Mouse (Mus musculus) cerebellum, postnatal 25 days (tissue): ENCODE measurements around the gene Crtc2.
"Not testable (repeated sequence)": the region's sequence is repeated elsewhere in the genome, so short reads cannot be mapped to it uniquely, and the experiment has no call there.

Experiments used
- DNase-seq, 2 experiments: peaks; one replicate each; pipeline ENCODE4 v3.0.0; 2021; ENCODE audit warnings: mixed read lengths in 2 of 2

Crtc2 gene

GRCm38 (mm10) chr3:90266901-90267775 is 13.2 kb downstream of the Crtc2 start:
- DNase-seq, result peak in 1 of 2 experiments; percentile 15

GRCm38 (mm10) chr3:90268190-90268589 is 14.2 kb downstream of the Crtc2 start:
- DNase-seq, result no peak

DNA sequence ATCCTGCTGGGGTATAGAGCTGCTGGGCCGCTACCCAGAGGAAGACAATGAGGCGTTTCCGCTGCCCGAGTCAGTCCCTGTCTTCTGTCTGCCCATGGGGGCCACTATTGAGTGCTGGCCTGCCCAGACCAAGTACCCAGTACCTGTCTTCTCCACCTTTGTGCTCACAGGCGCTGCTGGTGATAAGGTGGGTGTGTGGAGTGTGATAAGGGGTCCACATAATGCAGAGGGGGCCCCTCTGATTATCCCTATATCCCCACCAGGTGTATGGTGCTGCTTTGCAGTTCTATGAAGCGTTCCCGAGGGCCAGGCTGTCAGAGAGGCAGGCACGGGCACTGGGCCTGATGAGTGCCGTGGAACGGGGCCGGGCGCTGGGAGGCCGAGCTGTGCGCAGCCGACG is 15.0 kb downstream of the Crtc2 start:
- no peak for DNase-seq

DNA sequence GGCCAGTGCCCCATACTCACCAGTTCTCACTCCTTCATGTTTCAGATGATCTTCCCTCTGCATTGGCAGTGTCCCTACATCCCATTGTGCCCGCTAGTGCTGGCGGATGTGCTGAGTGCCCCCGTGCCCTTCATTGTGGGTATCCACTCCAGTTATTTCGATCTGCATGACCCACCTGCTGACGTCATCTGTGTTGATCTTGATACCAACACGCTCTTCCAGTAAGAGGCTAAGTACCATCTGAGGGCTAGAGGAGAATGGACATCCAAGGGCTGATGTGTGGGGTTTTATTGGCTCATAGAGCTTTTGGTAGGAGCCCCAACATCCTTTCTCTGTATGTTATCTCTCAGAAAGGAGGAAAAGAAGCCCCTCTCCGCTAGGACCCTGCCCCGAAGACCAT is 16.8 kb downstream of the Crtc2 start:
- no peak for DNase-seq

GRCm38 (mm10) chr3:90272170-90272569 is 18.2 kb downstream of the Crtc2 start:
- no peak for DNase-seq

DNA sequence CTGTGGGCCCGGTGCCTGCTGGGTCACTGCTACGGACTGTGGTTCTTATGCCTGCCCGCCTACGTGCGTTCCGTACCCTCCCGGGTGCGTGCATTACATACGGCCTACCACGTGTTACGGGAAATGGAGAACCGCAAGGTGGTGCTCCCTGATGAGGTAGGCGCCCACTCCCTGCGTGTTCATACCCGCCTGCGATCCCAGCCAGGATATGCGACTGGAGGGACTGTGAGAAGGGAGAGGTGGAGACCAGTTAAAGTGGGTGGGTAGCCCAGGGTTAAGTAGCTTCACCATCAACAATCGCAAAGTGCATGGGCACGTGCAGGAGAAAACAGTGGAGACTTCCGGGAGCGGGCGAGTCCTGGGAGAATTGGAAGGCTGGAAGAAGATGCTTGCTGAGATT is 19.9 kb downstream of the Crtc2 start:
- DNase-seq, result no peak

DNA sequence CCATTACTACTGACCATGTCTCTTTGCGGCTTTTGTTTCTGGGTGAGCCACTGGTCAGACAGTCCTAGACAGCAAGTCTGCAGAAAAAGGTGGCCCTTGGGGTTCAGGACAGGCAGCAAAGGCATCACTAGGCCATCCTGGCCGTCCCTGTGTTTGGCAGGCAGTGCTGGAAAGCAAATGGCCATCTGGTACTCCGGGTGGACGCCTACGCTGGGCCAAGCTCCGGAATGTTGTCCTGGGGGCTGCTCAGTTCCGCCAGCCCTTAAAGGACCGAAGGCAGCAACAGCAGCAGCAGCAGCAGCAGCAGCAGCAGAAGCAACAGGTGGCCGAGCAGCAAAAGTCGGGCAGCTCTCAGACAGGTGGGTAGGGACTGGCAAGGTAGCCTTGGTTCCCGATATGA is 21.3 kb downstream of the Crtc2 start:
- DNase-seq, result peak; percentile 81 to 84

- peak in 1 of 2 experiments; percentile 28 for DNase-seq
Measured at GRCm38 (mm10) chr3:90276858-90277257, 22.9 kb downstream of the Crtc2 start.

GRCm38 (mm10) chr3:90277793-90278192 is 23.8 kb downstream of the Crtc2 start:
- peak; percentile 90 to 91 for DNase-seq

DNA sequence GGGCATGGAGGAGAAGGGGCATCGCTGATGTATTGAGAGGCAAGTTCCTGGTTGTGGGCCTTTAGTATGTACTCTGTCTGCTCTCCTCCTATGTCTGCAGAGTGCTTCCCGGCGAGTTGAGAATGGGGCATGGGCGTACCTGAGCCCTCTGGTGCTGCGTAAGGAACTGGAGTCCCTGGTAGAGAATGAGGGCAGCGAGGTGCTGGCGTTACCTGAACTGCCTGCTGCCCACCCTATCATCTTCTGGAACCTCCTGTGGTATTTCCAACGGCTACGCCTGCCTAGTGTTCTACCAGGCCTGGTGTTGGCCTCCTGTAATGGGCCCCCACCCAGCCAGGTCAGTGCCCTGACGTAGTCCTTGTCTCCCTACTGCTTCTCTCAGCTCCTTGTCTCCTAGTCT is 24.2 kb downstream of the Crtc2 start:
- DNase-seq, result no peak

- DNase-seq, result no peak
Measured at GRCm38 (mm10) chr3:90279216-90279615, 25.3 kb downstream of the Crtc2 start.

DNA sequence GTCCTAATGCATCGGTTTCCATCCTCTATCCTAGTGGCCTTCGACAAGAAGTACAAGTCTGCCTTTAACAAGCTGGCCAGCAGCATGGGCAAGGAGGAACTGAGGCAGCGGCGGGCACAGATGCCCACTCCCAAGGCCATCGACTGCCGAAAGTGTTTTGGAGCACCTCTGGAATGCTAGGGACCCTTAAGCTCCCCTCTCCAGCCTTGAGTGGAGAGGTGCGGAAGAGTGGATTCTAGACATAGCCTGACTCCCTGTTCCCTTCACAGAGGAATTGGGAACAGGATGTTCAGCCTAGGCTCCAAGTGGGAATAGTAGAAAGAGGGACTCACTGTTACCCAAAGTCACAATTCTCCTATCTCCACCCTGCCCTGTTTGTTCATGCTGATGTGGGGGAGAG is 25.8 kb downstream of the Crtc2 start:
- DNase-seq, result no peak

GRCm38 (mm10) chr3:90280708-90281107 is 26.7 kb downstream of the Crtc2 start:
- no peak for DNase-seq

GRCm38 (mm10) chr3:90284150-90284549 is 30.2 kb downstream of the Crtc2 start:
- no peak for DNase-seq

DNA sequence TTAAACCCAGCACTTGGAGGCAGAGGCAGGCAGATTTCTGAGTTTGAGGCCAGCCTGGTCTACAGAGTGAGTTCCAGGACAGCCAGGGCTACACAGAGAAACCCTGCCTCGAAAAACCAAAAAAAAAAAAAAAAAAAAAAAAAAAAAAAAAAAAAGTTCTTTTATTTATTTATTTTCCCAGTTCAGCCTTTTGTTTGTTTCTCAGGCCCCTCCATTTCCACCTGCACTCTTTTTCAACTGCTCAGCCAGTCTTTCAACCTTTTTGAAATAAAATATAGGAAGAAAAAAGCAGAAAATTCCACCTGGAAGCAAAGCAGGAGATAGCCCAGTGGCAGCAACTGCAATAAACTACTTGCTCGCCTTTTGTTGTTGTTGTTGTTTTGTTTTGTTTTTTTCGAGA is 35.4 kb downstream of the Crtc2 start:
- DNase-seq, result not testable (repeated sequence)

GRCm38 (mm10) chr3:90290602-90291001 is 36.6 kb downstream of the Crtc2 start:
- no peak for DNase-seq

GRCm38 (mm10) chr3:90291982-90292344 is 38.0 kb downstream of the Crtc2 start:
- no peak for DNase-seq

DNA sequence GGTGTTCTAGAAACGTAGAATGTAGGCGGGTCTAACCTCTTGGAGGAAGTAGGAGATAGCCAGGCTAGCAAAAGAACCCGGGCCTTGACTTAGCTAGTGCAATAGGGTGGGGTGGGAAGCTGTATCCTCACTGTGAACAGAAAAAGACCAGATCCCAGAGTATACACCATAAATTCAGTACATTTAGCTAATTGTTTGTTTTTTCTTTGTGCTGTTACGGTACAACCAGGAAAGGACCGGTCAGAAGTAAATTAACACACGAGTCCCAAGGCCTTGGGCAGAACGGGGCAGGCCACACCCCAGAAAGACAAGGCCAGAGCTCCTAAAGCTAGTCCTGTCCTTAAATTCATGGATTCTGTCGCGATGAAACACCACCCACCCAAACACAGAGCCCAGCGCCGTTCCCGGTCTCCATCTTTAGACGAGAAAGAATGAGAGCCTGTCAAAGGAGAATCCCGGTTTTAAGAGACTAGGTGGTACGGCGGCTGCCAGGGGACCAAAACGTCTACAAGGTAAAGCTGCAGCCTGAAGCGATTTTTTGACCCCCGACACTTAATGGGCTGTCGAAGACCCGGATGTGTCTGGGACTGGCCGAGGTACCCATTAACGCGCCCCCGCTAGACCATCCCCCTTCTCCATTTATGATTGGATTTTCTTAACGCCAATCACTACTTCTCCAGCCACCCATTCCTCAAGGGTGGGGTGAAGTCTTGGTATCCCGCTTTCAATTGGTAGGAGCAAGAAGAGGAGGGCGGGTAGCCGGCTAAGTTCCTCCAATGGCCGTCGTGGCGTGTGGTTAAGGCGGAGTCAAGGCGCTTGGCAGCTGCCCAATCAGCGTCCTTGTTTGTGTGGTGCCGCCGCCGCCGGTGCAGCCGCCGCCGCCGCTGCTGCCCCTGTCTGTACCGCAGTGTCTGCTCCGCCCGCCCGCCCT is 38.6 kb downstream of the Crtc2 start, which contains the start of gene Gatad2b:
Gatad2b (plus strand) TSS at position 834 of the 931 bp plus-strand sequence.
- peak; percentile 99 for DNase-seq

- peak; percentile 65 to 85 for DNase-seq
Measured at GRCm38 (mm10) chr3:90293352-90294063, 39.5 kb downstream of the Crtc2 start.

DNA sequence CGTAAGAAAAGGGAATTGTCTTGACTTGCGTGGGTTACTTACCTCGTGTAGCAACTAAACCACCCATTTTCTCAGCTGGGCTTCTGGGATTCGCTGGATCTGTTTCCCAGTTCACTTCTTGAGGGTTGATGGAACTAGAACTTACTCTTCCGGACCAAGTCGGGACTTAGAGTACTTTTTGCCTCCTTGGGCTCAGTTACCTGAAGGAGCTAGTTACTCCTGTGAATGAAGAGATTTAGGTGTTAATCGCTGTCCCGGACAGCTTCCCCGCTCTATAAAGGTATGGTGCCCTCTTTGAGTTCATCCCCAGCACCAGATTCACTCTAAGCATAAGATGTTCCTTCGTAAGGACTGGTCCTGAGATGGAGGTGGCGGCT is 40.1 kb downstream of the Crtc2 start:
- DNase-seq, result peak in 1 of 2 experiments; percentile 16

- no peak for DNase-seq
Measured at GRCm38 (mm10) chr3:90294651-90295050, 40.7 kb downstream of the Crtc2 start.

DNA sequence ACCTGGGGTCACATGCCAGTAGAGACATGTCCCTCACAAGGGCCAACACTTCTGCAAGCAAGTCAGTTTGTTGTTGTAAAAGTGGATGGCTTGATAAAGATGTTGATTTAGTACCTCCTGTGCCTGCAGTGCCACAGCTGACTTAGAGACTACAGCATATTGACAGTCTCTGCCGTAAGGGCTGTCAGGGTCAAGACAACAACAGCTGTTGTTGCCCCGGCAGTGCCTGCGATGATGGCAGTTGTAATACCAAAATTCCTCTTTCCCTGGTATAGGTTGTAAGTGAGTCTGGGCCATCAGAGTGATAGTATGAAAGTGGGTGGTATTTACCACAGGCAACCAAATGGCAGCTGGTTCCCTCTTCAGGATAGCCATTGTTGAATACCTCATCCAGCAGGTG is 51.8 kb downstream of the Crtc2 start:
- DNase-seq, result no peak

GRCm38 (mm10) chr3:90309589-90309988 is 55.6 kb downstream of the Crtc2 start:
- DNase-seq, result no peak
